In the genomic region with DNA sequence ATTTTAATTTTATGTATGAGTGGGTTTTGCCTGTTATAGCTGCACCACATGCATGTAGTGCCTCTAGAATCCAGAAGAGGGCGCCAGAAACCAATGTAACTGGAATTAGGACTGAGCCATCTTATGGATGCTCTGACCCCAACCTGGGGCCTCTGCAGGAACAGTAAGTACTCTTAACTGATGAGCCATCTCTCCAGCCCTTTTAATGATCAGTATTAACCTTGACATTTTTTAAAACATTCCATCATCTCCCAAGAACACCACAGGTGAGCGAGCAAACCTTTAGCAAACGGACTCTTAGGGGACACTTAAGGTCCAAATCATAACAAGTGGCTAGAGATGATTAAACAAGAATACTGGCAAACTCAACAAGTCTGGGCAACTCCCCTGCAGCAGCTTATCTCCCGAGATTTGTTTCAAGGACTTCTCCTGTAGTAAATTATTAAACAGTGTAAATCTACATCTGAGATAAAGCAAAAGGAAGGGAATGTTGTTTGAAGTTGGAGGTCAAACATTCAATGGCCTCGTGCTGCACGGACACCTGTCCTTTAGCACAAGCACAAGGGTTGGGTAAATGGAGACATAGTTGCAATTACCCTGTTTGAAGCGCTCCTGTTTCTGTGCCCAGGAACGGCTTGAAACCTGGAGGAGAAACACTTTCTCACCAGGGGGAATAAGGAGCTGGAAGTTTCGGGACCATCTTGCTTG, we compare ENCODE assay signal across 8 mouse cellular contexts.
DNase-seq lines count a peak whose midpoint lies in the region; TF ChIP-seq lines count a peak whose summit lies in the region.

No protein-coding gene starts in this region.

- peak; percentile 31 for DNase-seq in gastrocnemius, postnatal 10 days
- DNase-seq in gastrocnemius, adult 8-10 months (ENCODE audit: low spot score in 2 of 2), result no peak
- peak; percentile 64 for DNase-seq in CD4-positive helper T cell, adult 2 months (ENCODE audit: low read depth, low spot score)
- peak; percentile 81 for DNase-seq in adrenal gland, postnatal 14 days
- DNase-seq in forelimb bud, embryonic 11.5 days (ENCODE audit: low read depth, low spot score), result peak; percentile 59
- peak; percentile 58 to 78 for DNase-seq in kidney, postnatal 36 days
- peak; percentile 62 to 80 for DNase-seq in lung, postnatal 4 days

- no peak for TF ChIP-seq POLR2A in testis, adult 2 months (IDR thresholded peaks at IDR 0.05; ENCODE audit: control insufficient read depth, low read depth, low read length)

- no peak overlapping the region for H3K27ac ChIP-seq in testis, adult 2 months (ENCODE audit: control insufficient read depth, insufficient read depth, low read depth, low read length)

- peaks cover 6% of the 10 kb centered on the region; the same call in 1 of the 2 replicates for H3K4me1 ChIP-seq in testis, adult 2 months (ENCODE audit: control insufficient read depth, insufficient read depth, low read length)

- peak; percentile 16; the same call in 1 of the 2 replicates for TF ChIP-seq CTCF in testis, adult 2 months (IDR thresholded peaks at IDR 0.05; ENCODE audit: control insufficient read depth, insufficient read depth, insufficient replicate concordance, low read depth, low read length)

- peak overlapping the region; percentile 15 for H3K4me3 ChIP-seq in testis, adult 2 months (ENCODE audit: control insufficient read depth, low read depth, low read length)

- no peaks in the 10 kb centered on the region for H3K27me3 ChIP-seq in testis, adult 2 months (ENCODE audit: control insufficient read depth, insufficient read depth, low read length)

- H3K36me3 ChIP-seq in testis, adult 2 months (ENCODE audit: control insufficient read depth, insufficient read depth, low read length), result no peaks in the 10 kb centered on the region

Comparison
In these comparisons a context has a peak if more than half of its experiments do, and no peak if none do; other contexts are left out.
1. DNase-seq: peak in gastrocnemius, postnatal 10 days (single experiment), CD4-positive helper T cell, adult 2 months (single experiment), adrenal gland, postnatal 14 days (single experiment), forelimb bud, embryonic 11.5 days (single experiment), kidney, postnatal 36 days (2 of 2) and lung, postnatal 4 days (2 of 2); none in gastrocnemius, adult 8-10 months (0 of 2).